Mouse (Mus musculus) liver, adult 2 months (tissue): ENCODE data around the gene N4bp2l2.

Experiments used
- CTCF ChIP-seq: fragments of 200-500 bp; IDR thresholded peaks from 2 replicates; pipeline ENCODE4 v1.5.1; 2011; ENCODE audit warnings: low read depth, low read length, control low read depth
- POLR2A ChIP-seq: fragments of 200-500 bp; IDR thresholded peaks from 2 replicates; pipeline ENCODE4 v1.6.1; 2011; ENCODE audit warnings: low read length, control low read depth; ENCODE audit not compliant: insufficient read depth; ENCODE audit errors: extremely low read depth

GRCm38 (mm10) chr5:150578613-150579171 is 87.3 kb downstream of the N4bp2l2 start:
- TF ChIP-seq CTCF (no peak), POLR2A (no peak)
